Mouse (Mus musculus) bone marrow, adult 2 months (tissue): Measurements from ENCODE around the gene Fam210b.

ENCODE experiments used
- CTCF ChIP-seq: fragments of 200-500 bp; IDR thresholded peaks from 2 replicates; pipeline ENCODE4 v1.5.1; 2011; ENCODE audit warnings: low read length, control low read depth; ENCODE audit not compliant: control insufficient read depth, insufficient read depth
- POLR2A ChIP-seq: fragments of 200-500 bp; IDR thresholded peaks from 2 replicates; pipeline ENCODE4 v1.6.1; 2011; ENCODE audit warnings: low read depth, mild to moderate bottlenecking, control low read depth, low read length, borderline replicate concordance; ENCODE audit not compliant: control insufficient read depth

DNA sequence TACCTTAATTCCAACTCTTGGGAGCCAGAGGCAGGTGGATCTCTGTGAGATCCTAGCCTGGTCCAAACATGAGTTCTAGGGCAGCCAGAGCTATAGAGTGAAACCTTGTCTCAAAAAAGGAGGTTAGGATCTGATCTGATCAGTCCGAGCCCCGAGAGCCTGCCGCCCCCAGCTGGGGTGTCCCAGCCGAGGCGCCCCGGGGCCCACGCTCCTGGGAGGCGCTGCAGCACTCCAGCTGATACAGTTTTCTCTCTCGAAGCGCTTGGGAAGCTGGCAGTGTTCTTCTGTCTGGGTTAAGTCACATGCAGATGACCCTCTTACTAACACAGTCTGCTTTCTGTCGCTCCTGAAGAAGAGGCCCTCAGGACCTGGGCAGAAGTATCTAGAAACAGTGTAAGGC, 36.0 kb downstream of the Fam210b start:
- TF ChIP-seq CTCF (no peak), POLR2A (no peak)
